19 mouse cellular contexts compared by ENCODE assay signal in genomic region chr12:8089423-8090278, GRCm38 (mm10).
DNase-seq lines count a peak whose midpoint lies in the region; TF ChIP-seq lines count a peak whose summit lies in the region.
"Had no signal": no experiment of that assay in that cellular context is flagged by ENCODE, and none has a peak within 500 bp of the region (broad histone marks: within the 10 kb centered on the region; RNA-seq: fewer than 3 reads in every experiment).

No protein-coding gene starts in this region.

- peak; percentile 36 for DNase-seq in adrenal gland, postnatal 14 days
- no peak for DNase-seq in adrenal gland, postnatal 25 days
- DNase-seq in layer of hippocampus, adult 8-10 months (ENCODE audit: low spot score in 2 of 2) = peak; percentile 11 to 14
- no peak for DNase-seq in layer of hippocampus, postnatal 36 days
- DNase-seq in NIH3T3 (ENCODE audit: low read depth) = peak; percentile 71
- DNase-seq in left cerebral cortex, postnatal 14 days (ENCODE audit: low spot score in 2 of 2) = no peak
- DNase-seq in embryo, embryonic 11 days = no peak
- DNase-seq: B cell, adult 2 months; cerebellum, adult 18-20 months; gastrocnemius, postnatal 10 days; heart, postnatal 10 days; lung, postnatal 10 days; right cerebral cortex, adult 18-20 months; spleen, adult 18-20 months; thymus, adult 2 months had no signal

- peaks cover 16% of the 10 kb centered on the region; the same call in 1 of the 2 replicates for H3K4me1 ChIP-seq in small intestine, adult 2 months (ENCODE audit: control insufficient read depth, insufficient read depth, insufficient read length, low read length)
- H3K4me1 ChIP-seq: embryonic facial prominence, embryonic 13.5 days; forebrain, embryonic 12.5 days had no signal

- no peak for TF ChIP-seq POLR2A in small intestine, adult 2 months (IDR thresholded peaks at IDR 0.05; ENCODE audit: low read depth, low read length)

- H3K27me3 ChIP-seq in small intestine, adult 2 months (ENCODE audit: control insufficient read depth, insufficient read depth, low read length) = no peaks in the 10 kb centered on the region
- H3K27me3 ChIP-seq: embryonic facial prominence, embryonic 13.5 days; forebrain, embryonic 12.5 days had no signal

- peak overlapping the region; percentile 81 for H3K27ac ChIP-seq in small intestine, adult 2 months (ENCODE audit: insufficient read depth, low read depth, low read length)
- H3K27ac ChIP-seq: embryonic facial prominence, embryonic 13.5 days; forebrain, embryonic 12.5 days; liver, embryonic 14.5 days had no signal

- no peak overlapping the region for H3K4me3 ChIP-seq in small intestine, adult 2 months (ENCODE audit: low read depth, low read length)
- H3K4me3 ChIP-seq: embryonic facial prominence, embryonic 13.5 days; forebrain, embryonic 12.5 days had no signal

- intact Hi-C loops in left cerebral cortex, postnatal 14 days (cut with DNase I) = no loop called here

- H3K36me3 ChIP-seq in small intestine, adult 2 months (ENCODE audit: control insufficient read depth, insufficient read depth, low read length) = no peaks in the 10 kb centered on the region
- H3K36me3 ChIP-seq: embryonic facial prominence, embryonic 13.5 days; forebrain, embryonic 12.5 days had no signal

- WGBS in small intestine, adult 2 months = 35% methylated on average over 8 of the region's 8 CpGs

- TF ChIP-seq CTCF in small intestine, adult 2 months (IDR thresholded peaks at IDR 0.05; ENCODE audit: extremely low read depth, insufficient read length, insufficient replicate concordance, low read depth, low read length) = no peak

Comparison
In these comparisons a context has a peak if more than half of its experiments do, and no peak if none do; other contexts are left out.
1. DNase-seq: peak in adrenal gland, postnatal 14 days (single experiment), layer of hippocampus, adult 8-10 months (2 of 2) and NIH3T3 (single experiment); none in adrenal gland, postnatal 25 days (single experiment), layer of hippocampus, postnatal 36 days (0 of 2), left cerebral cortex, postnatal 14 days (0 of 2) and embryo, embryonic 11 days (single experiment).